Mouse (Mus musculus) forebrain, embryonic 13.5 days (tissue): ENCODE data around the gene Iqcf4. TPM values are rescaled to one million over a fixed set of nuclear protein-coding genes. Genes with fewer than 3 reads are reported as not detected.

Source experiments
- ATAC-seq: fragments of 200-750 bp; cut with Nextera tagmentation; 2 replicates; pipeline ENCODE4 v1.8.0; 2017
- H3K27ac ChIP-seq: fragments of 300-500 bp; sonication (generic); 2 replicates; pipeline ENCODE4 v1.5.1; 2015; ENCODE audit warnings: inconsistent platforms, mild to moderate bottlenecking, moderate library complexity
- H3K27me3 ChIP-seq: fragments of 300-500 bp; sonication (generic); 2 replicates; pipeline ENCODE4 v1.6.1; 2015; ENCODE audit warnings: mild to moderate bottlenecking, inconsistent platforms
- H3K36me3 ChIP-seq: fragments of 300-500 bp; sonication (generic); 2 replicates; pipeline ENCODE4 v1.6.1; 2015; ENCODE audit warnings: mild to moderate bottlenecking, inconsistent platforms; ENCODE audit not compliant: poor library complexity, severe bottlenecking
- H3K4me1 ChIP-seq: fragments of 300-500 bp; sonication (generic); 2 replicates; pipeline ENCODE4 v1.6.1; 2015; ENCODE audit warnings: inconsistent platforms
- H3K4me2 ChIP-seq: fragments of 300-500 bp; sonication (generic); 2 replicates; pipeline ENCODE4 v1.6.1; 2015; ENCODE audit warnings: inconsistent platforms, mild to moderate bottlenecking, moderate library complexity
- H3K4me3 ChIP-seq: fragments of 300-500 bp; sonication (generic); 2 replicates; pipeline ENCODE4 v1.5.1; 2015; ENCODE audit warnings: mild to moderate bottlenecking, inconsistent platforms
- H3K9ac ChIP-seq: fragments of 300-500 bp; sonication (generic); 2 replicates; pipeline ENCODE4 v1.6.1; 2015; ENCODE audit warnings: mild to moderate bottlenecking, inconsistent platforms
- H3K9me3 ChIP-seq: fragments of 300-500 bp; sonication (generic); replicated peaks from 2 replicates; pipeline ENCODE4 v1.6.1; 2016; ENCODE audit warnings: inconsistent platforms
- WGBS: fragments of 180-500 bp; shearing (Covaris S2); methylation state at CpG from one replicate; pipeline ENCODE4 v1.1.7; 2015; 5-methylcytosine and 5-hydroxymethylcytosine counted together
- polyA plus RNA-seq: library from polyadenylated mRNA; unstranded; fragments of >200 nt; fragmentation: Nextera tagmentation; extraction: Ambion mirVana; gene quantifications from 2 replicates; pipeline ENCODE4 v1.2.1, GENCODE M21; 2015

Gene Iqcf4
- polyA plus RNA-seq, 1 experiment from 2014 or later, result not detected

GRCm38 (mm10) chr9:106576112-106576511, 5.3 kb upstream of the Iqcf4 start:
- no peaks in the 10 kb centered on the region for H3K4me1 ChIP-seq
- H3K9me3 ChIP-seq, result no peaks in the 10 kb centered on the region
- H3K4me3 ChIP-seq, result no peak overlapping the region
- H3K27ac ChIP-seq, result no peak overlapping the region
- no peaks in the 10 kb centered on the region for H3K36me3 ChIP-seq
- 86% methylated on average over 2 of the region's 2 CpGs for WGBS
- H3K4me2 ChIP-seq, result no peak overlapping the region
- no peaks in the 10 kb centered on the region for H3K27me3 ChIP-seq
- no peak for ATAC-seq
- H3K9ac ChIP-seq, result no peak overlapping the region

GRCm38 (mm10) chr9:106573366-106573765, 2.6 kb upstream of the Iqcf4 start:
- 92% methylated on average over 5 of the region's 5 CpGs for WGBS
- H3K36me3 ChIP-seq, result no peaks in the 10 kb centered on the region
- H3K27me3 ChIP-seq, result no peaks in the 10 kb centered on the region
- no peaks in the 10 kb centered on the region for H3K9me3 ChIP-seq
- H3K4me2 ChIP-seq, result no peak overlapping the region
- no peak overlapping the region for H3K9ac ChIP-seq
- ATAC-seq, result no peak
- no peak overlapping the region for H3K27ac ChIP-seq
- no peaks in the 10 kb centered on the region for H3K4me1 ChIP-seq
- H3K4me3 ChIP-seq, result no peak overlapping the region

GRCm38 (mm10) chr9:106572186-106572585, 1.4 kb upstream of the Iqcf4 start:
- no peak for ATAC-seq
- Histone ChIP-seq H3K27me3 (no peaks in the 10 kb centered on the region), H3K4me2 (no peak overlapping the region), H3K9ac (no peak overlapping the region), H3K36me3 (no peaks in the 10 kb centered on the region), H3K4me3 (no peak overlapping the region), H3K27ac (no peak overlapping the region), H3K4me1 (no peaks in the 10 kb centered on the region), H3K9me3 (no peaks in the 10 kb centered on the region)
- WGBS, result 93% methylated on average over 2 of the region's 2 CpGs

- Histone ChIP-seq H3K4me2 (no peak overlapping the region), H3K27ac (no peak overlapping the region), H3K27me3 (no peaks in the 10 kb centered on the region), H3K4me1 (no peaks in the 10 kb centered on the region), H3K4me3 (no peak overlapping the region), H3K36me3 (no peaks in the 10 kb centered on the region), H3K9me3 (no peaks in the 10 kb centered on the region), H3K9ac (no peak overlapping the region)
- ATAC-seq, result no peak
- 73% methylated on average over 11 of the region's 11 CpGs for WGBS
These were observed 4.4 kb downstream of the Iqcf4 start for GRCm38 (mm10) chr9:106566437-106566836.

- no peak overlapping the region for H3K27ac ChIP-seq
- no peaks in the 10 kb centered on the region for H3K27me3 ChIP-seq
- H3K4me1 ChIP-seq, result no peaks in the 10 kb centered on the region
- no peak overlapping the region for H3K4me2 ChIP-seq
- H3K4me3 ChIP-seq, result no peak overlapping the region
- H3K36me3 ChIP-seq, result no peaks in the 10 kb centered on the region
- no peaks in the 10 kb centered on the region for H3K9me3 ChIP-seq
- 76% methylated on average over 8 of the region's 8 CpGs for WGBS
- ATAC-seq, result no peak
- H3K9ac ChIP-seq, result no peak overlapping the region
These were observed 6.8 kb downstream of the Iqcf4 start for GRCm38 (mm10) chr9:106564025-106564424.

- Histone ChIP-seq H3K4me2 (no peak overlapping the region), H3K4me1 (no peaks in the 10 kb centered on the region), H3K9me3 (no peaks in the 10 kb centered on the region), H3K9ac (no peak overlapping the region), H3K4me3 (no peak overlapping the region), H3K36me3 (no peaks in the 10 kb centered on the region), H3K27ac (no peak overlapping the region), H3K27me3 (no peaks in the 10 kb centered on the region)
- WGBS, result 92% methylated on average over 11 of the region's 11 CpGs
- no peak for ATAC-seq
These were observed 8.5 kb downstream of the Iqcf4 start for GRCm38 (mm10) chr9:106562291-106562690.

GRCm38 (mm10) chr9:106561531-106561930, 9.3 kb downstream of the Iqcf4 start, which contains the start of gene Iqcf3:
Iqcf3 (minus strand) TSS chr9:106561631.
- no peak for ATAC-seq
- no peak within 1 kb of the TSS for H3K27ac ChIP-seq
- no peaks in the 10 kb centered on the region for H3K9me3 ChIP-seq
- H3K4me3 ChIP-seq, result no peak within 1 kb of the TSS
- no peak within 1 kb of the TSS for H3K4me2 ChIP-seq
- no peaks in the 10 kb centered on the region for H3K36me3 ChIP-seq
- 96% methylated on average over 5 of the region's 5 CpGs for WGBS
- H3K27me3 ChIP-seq, result no peaks in the 10 kb centered on the region
- H3K4me1 ChIP-seq, result no peaks in the 10 kb centered on the region
- no peak within 1 kb of the TSS for H3K9ac ChIP-seq

- WGBS, result 86% methylated on average over 11 of the region's 11 CpGs
- Histone ChIP-seq H3K4me3 (no peak overlapping the region), H3K9ac (no peak overlapping the region), H3K36me3 (no peaks in the 10 kb centered on the region), H3K27ac (no peak overlapping the region), H3K4me1 (no peaks in the 10 kb centered on the region), H3K27me3 (no peaks in the 10 kb centered on the region), H3K9me3 (no peaks in the 10 kb centered on the region), H3K4me2 (no peak overlapping the region)
- no peak for ATAC-seq
These were observed 35.8 kb downstream of the Iqcf4 start for GRCm38 (mm10) chr9:106534975-106535374.

- no peak for ATAC-seq
- no peaks in the 10 kb centered on the region for H3K36me3 ChIP-seq
- H3K27me3 ChIP-seq, result no peaks in the 10 kb centered on the region
- H3K9ac ChIP-seq, result no peak overlapping the region
- H3K4me3 ChIP-seq, result no peak overlapping the region
- H3K27ac ChIP-seq, result no peak overlapping the region
- no peaks in the 10 kb centered on the region for H3K4me1 ChIP-seq
- H3K9me3 ChIP-seq, result no peaks in the 10 kb centered on the region
- 90% methylated on average over 7 of the region's 7 CpGs for WGBS
- H3K4me2 ChIP-seq, result no peak overlapping the region
These were observed 36.5 kb downstream of the Iqcf4 start for GRCm38 (mm10) chr9:106534296-106534695.

GRCm38 (mm10) chr9:106531833-106532232, 39.0 kb downstream of the Iqcf4 start:
- H3K4me1 ChIP-seq, result no peaks in the 10 kb centered on the region
- no peak overlapping the region for H3K4me3 ChIP-seq
- H3K27ac ChIP-seq, result no peak overlapping the region
- no peak overlapping the region for H3K4me2 ChIP-seq
- no peaks in the 10 kb centered on the region for H3K36me3 ChIP-seq
- no peaks in the 10 kb centered on the region for H3K9me3 ChIP-seq
- ATAC-seq, result no peak
- no peak overlapping the region for H3K9ac ChIP-seq
- WGBS, result 20% methylated on average over 3 of the region's 3 CpGs
- no peaks in the 10 kb centered on the region for H3K27me3 ChIP-seq

- no peak overlapping the region for H3K27ac ChIP-seq
- H3K9ac ChIP-seq, result no peak overlapping the region
- 84% methylated on average over 8 of the region's 8 CpGs for WGBS
- no peaks in the 10 kb centered on the region for H3K4me1 ChIP-seq
- no peak for ATAC-seq
- H3K9me3 ChIP-seq, result no peaks in the 10 kb centered on the region
- no peak overlapping the region for H3K4me2 ChIP-seq
- H3K27me3 ChIP-seq, result no peaks in the 10 kb centered on the region
- no peaks in the 10 kb centered on the region for H3K36me3 ChIP-seq
- H3K4me3 ChIP-seq, result no peak overlapping the region
These were observed 50.9 kb downstream of the Iqcf4 start for GRCm38 (mm10) chr9:106519909-106520308.

- no peaks in the 10 kb centered on the region for H3K4me1 ChIP-seq
- no peak overlapping the region for H3K4me3 ChIP-seq
- ATAC-seq, result no peak
- no peaks in the 10 kb centered on the region for H3K27me3 ChIP-seq
- no peak overlapping the region for H3K27ac ChIP-seq
- no peak overlapping the region for H3K4me2 ChIP-seq
- H3K9ac ChIP-seq, result no peak overlapping the region
- no peaks in the 10 kb centered on the region for H3K36me3 ChIP-seq
- 93% methylated on average over 2 of the region's 2 CpGs for WGBS
- no peaks in the 10 kb centered on the region for H3K9me3 ChIP-seq
These were observed 51.4 kb downstream of the Iqcf4 start for GRCm38 (mm10) chr9:106519433-106519832.
